Mouse (Mus musculus): ENCODE measurements around the gene Gm29735. TPM values are rescaled to one million over a fixed set of nuclear protein-coding genes. Genes with fewer than 3 reads are reported as not detected.

The Gm29735 gene
- polyA plus RNA-seq, 1 experiment from 2014 or later = not detected

Other genes starting within 250 kb of the Gm29735 start
- 45.7 and 46.5 TPM in 2 replicates for gene Tollip, start 238.6 kb downstream of the Gm29735 start, polyA plus RNA-seq (2016; fragmentation: Nextera tagmentation; extraction: Ambion mirVana)
- gene Brsk2, start 207.4 kb downstream of the Gm29735 start, polyA plus RNA-seq (2016; fragmentation: Nextera tagmentation; extraction: Ambion mirVana) = 1.8 and 3.3 TPM in 2 replicates
- gene Mob2, start 96.0 kb downstream of the Gm29735 start, polyA plus RNA-seq (2016; fragmentation: Nextera tagmentation; extraction: Ambion mirVana) = 56.8 and 60.8 TPM in 2 replicates
- gene Dusp8, start 61.3 kb downstream of the Gm29735 start, polyA plus RNA-seq (2016; fragmentation: Nextera tagmentation; extraction: Ambion mirVana) = 4.9 and 7.0 TPM in 2 replicates
- gene Gm45618, start 36.4 kb downstream of the Gm29735 start, polyA plus RNA-seq (2016; fragmentation: Nextera tagmentation; extraction: Ambion mirVana) = not detected in 2 replicates
- gene Gm39115, start 21.1 kb downstream of the Gm29735 start, polyA plus RNA-seq (2016; fragmentation: Nextera tagmentation; extraction: Ambion mirVana) = not detected in 2 replicates
- not detected in 2 replicates for gene Gm45337, start 12.5 kb downstream of the Gm29735 start, polyA plus RNA-seq (2016; fragmentation: Nextera tagmentation; extraction: Ambion mirVana)
- not detected in 2 replicates for gene Gm4553, start 8.6 kb upstream of the Gm29735 start, polyA plus RNA-seq (2016; fragmentation: Nextera tagmentation; extraction: Ambion mirVana)
- gene Krtap5-2, start 18.9 kb upstream of the Gm29735 start, polyA plus RNA-seq (2016; fragmentation: Nextera tagmentation; extraction: Ambion mirVana) = not detected in 2 replicates
- not detected in 2 replicates for gene Gm10153, start 33.3 kb upstream of the Gm29735 start, polyA plus RNA-seq (2016; fragmentation: Nextera tagmentation; extraction: Ambion mirVana)
- gene Krtap5-3, start 44.3 kb upstream of the Gm29735 start, polyA plus RNA-seq (2016; fragmentation: Nextera tagmentation; extraction: Ambion mirVana) = not detected in 2 replicates
- not detected in 2 replicates for gene Gm7579, start 54.7 kb upstream of the Gm29735 start, polyA plus RNA-seq (2016; fragmentation: Nextera tagmentation; extraction: Ambion mirVana)
- gene Krtap5-5, start 72.9 kb upstream of the Gm29735 start, polyA plus RNA-seq (2016; fragmentation: Nextera tagmentation; extraction: Ambion mirVana) = not detected in 2 replicates
- not detected in 2 replicates for gene Gm40460, start 84.0 kb upstream of the Gm29735 start, polyA plus RNA-seq (2016; fragmentation: Nextera tagmentation; extraction: Ambion mirVana)
- not detected in 2 replicates for gene Gm2431, start 101.2 kb upstream of the Gm29735 start, polyA plus RNA-seq (2016; fragmentation: Nextera tagmentation; extraction: Ambion mirVana)
- not detected in 2 replicates for gene Gm4559, start 117.2 kb upstream of the Gm29735 start, polyA plus RNA-seq (2016; fragmentation: Nextera tagmentation; extraction: Ambion mirVana)
- not detected in 2 replicates for gene Krtap5-1, start 140.0 kb upstream of the Gm29735 start, polyA plus RNA-seq (2016; fragmentation: Nextera tagmentation; extraction: Ambion mirVana)
- not detected in 2 replicates for gene Krtap5-4, start 146.4 kb upstream of the Gm29735 start, polyA plus RNA-seq (2016; fragmentation: Nextera tagmentation; extraction: Ambion mirVana)
- gene Ifitm10, start 216.6 kb upstream of the Gm29735 start, polyA plus RNA-seq (2016; fragmentation: Nextera tagmentation; extraction: Ambion mirVana) = 2.3 and 2.9 TPM in 2 replicates
- 0.67 TPM in 1 of 2 replicates, not detected in the other for gene Gm49369, start 225.6 kb upstream of the Gm29735 start, polyA plus RNA-seq (2016; fragmentation: Nextera tagmentation; extraction: Ambion mirVana)
- gene Ctsd, start 230.9 kb upstream of the Gm29735 start, polyA plus RNA-seq (2016; fragmentation: Nextera tagmentation; extraction: Ambion mirVana) = 208 and 210 TPM in 2 replicates

All from embryonic facial prominence, embryonic 12.5 days (tissue).